Mouse (Mus musculus) CH12.LX (cell line): ENCODE results near the gene Loxl3. TPM values are rescaled to one million over a fixed set of nuclear protein-coding genes. Genes with fewer than 3 reads are reported as not detected.

Experiments
- DNase-seq: peaks from one replicate; pipeline ENCODE4 v3.0.0-alpha.2; 2013; ENCODE audit errors: extremely low read depth
- H3K27ac ChIP-seq: 2 replicates; pipeline ENCODE4 v1.5.1; 2012; ENCODE audit warnings: low read depth, mild to moderate bottlenecking, control low read depth, moderate library complexity; ENCODE audit not compliant: insufficient read depth
- H3K27me3 ChIP-seq: replicated peaks from 2 replicates; pipeline ENCODE3; 2012; ENCODE audit warnings: inconsistent platforms
- H3K36me3 ChIP-seq, 2 experiments: replicated peaks in 1 of 2; 2 replicates each; pipeline versions ENCODE3 to v1.6.1; 2012; ENCODE audit warnings: inconsistent platforms in 1 of 2, low read length in 1 of 2, mild to moderate bottlenecking in 1 of 2, mixed read lengths in 1 of 2, moderate library complexity in 1 of 2; ENCODE audit not compliant: control insufficient read depth in 1 of 2, insufficient read depth in 1 of 2
- H3K4me1 ChIP-seq, 2 experiments: 2 replicates each; pipeline ENCODE4 v1.6.1; 2012; ENCODE audit warnings: inconsistent platforms in 1 of 2, moderate library complexity in 1 of 2; ENCODE audit not compliant: insufficient read depth in 2 of 2, control insufficient read depth in 1 of 2
- H3K4me2 ChIP-seq: 2 replicates; pipeline ENCODE4 v1.6.1; 2012; ENCODE audit warnings: low read depth, mild to moderate bottlenecking, control low read depth; ENCODE audit not compliant: poor library complexity, insufficient read depth, severe bottlenecking
- H3K4me3 ChIP-seq, 3 experiments: fragments of 150-350 bp in 1 of 3; sonication (generic) in 1 of 3; replicated peaks in 1 of 3; 2 replicates each; pipeline versions ENCODE3 to v1.5.1; 2011 to 2012; ENCODE audit warnings: low read depth in 2 of 3, low read length in 2 of 3, mild to moderate bottlenecking in 2 of 3, moderate library complexity in 2 of 3, control low read depth in 1 of 3, improper control_type of control experiment in 1 of 3, inconsistent platforms in 1 of 3, mixed read lengths in 1 of 3; ENCODE audit not compliant: poor library complexity in 1 of 3
- H3K79me2 ChIP-seq: replicated peaks from 2 replicates; pipeline ENCODE4 v1.6.1; 2012; ENCODE audit warnings: mild to moderate bottlenecking, moderate library complexity; ENCODE audit not compliant: control insufficient read depth, poor library complexity, insufficient read depth, severe bottlenecking; ENCODE audit errors: extremely low read depth
- H3K9ac ChIP-seq: 2 replicates; pipeline ENCODE4 v1.6.1; 2012; ENCODE audit warnings: low read depth, mild to moderate bottlenecking, control low read depth, moderate library complexity; ENCODE audit not compliant: insufficient read depth
- H3K9me3 ChIP-seq: replicated peaks from 2 replicates; pipeline ENCODE3; 2012; ENCODE audit warnings: low read length, inconsistent platforms, mixed read lengths
- BHLHE40 ChIP-seq: IDR thresholded peaks from 2 replicates; pipeline ENCODE4 v1.6.1; 2011; ENCODE audit warnings: mild to moderate bottlenecking, low read depth, low read length, improper control_type of control experiment
- CHD1 ChIP-seq: IDR thresholded peaks from 2 replicates; pipeline ENCODE4 v1.6.1; 2012; ENCODE audit warnings: low read depth, low read length, improper control_type of control experiment, inconsistent platforms
- CTCF ChIP-seq, 2 experiments: IDR thresholded peaks in 1 of 2; conservative IDR thresholded peaks in 1 of 2; 2 replicates each; pipeline ENCODE4 v1.5.1; 2011 to 2012; ENCODE audit warnings: low read depth in 2 of 2, low read length in 2 of 2, improper control_type of control experiment in 1 of 2, inconsistent platforms in 1 of 2, mild to moderate bottlenecking in 1 of 2, moderate library complexity in 1 of 2
- E2F4 ChIP-seq: IDR thresholded peaks from 2 replicates; pipeline ENCODE4 v1.6.1; 2011; ENCODE audit warnings: low read depth, low read length, improper control_type of control experiment; ENCODE audit not compliant: insufficient replicate concordance
- ELF1 ChIP-seq: IDR thresholded peaks from 2 replicates; pipeline ENCODE4 v1.6.1; 2014; ENCODE audit warnings: low read depth, mild to moderate bottlenecking, inconsistent platforms, low read length, improper control_type of control experiment
- EP300 ChIP-seq: IDR thresholded peaks from 2 replicates; pipeline ENCODE4 v1.6.1; 2011; ENCODE audit warnings: low read length, improper control_type of control experiment
- ETS1 ChIP-seq: conservative IDR thresholded peaks from 2 replicates; pipeline ENCODE4 v1.6.1; 2012; ENCODE audit warnings: low read depth, mild to moderate bottlenecking, inconsistent platforms, low read length, improper control_type of control experiment, moderate library complexity
- IRF4 ChIP-seq: IDR thresholded peaks from 2 replicates; pipeline ENCODE4 v1.6.1; 2014; ENCODE audit warnings: low read depth, mild to moderate bottlenecking, inconsistent platforms, low read length, improper control_type of control experiment
- JUND ChIP-seq: conservative IDR thresholded peaks from 2 replicates; pipeline ENCODE4 v1.6.1; 2011; ENCODE audit warnings: low read depth, low read length, improper control_type of control experiment
- KAT2A ChIP-seq: IDR thresholded peaks from 2 replicates; pipeline ENCODE4 v1.6.1; 2012; ENCODE audit warnings: low read length, improper control_type of control experiment, inconsistent platforms; ENCODE audit not compliant: insufficient replicate concordance
- MAFK ChIP-seq: IDR thresholded peaks from 2 replicates; pipeline ENCODE4 v1.6.1; 2011; ENCODE audit warnings: low read length, improper control_type of control experiment; ENCODE audit not compliant: insufficient replicate concordance
- MAX ChIP-seq: IDR thresholded peaks from 2 replicates; pipeline ENCODE4 v1.6.1; 2011; ENCODE audit warnings: low read length, improper control_type of control experiment
- MAZ ChIP-seq: IDR thresholded peaks from 2 replicates; pipeline ENCODE4 v1.6.1; 2012; ENCODE audit warnings: low read depth, mild to moderate bottlenecking, inconsistent platforms, low read length, improper control_type of control experiment, moderate library complexity
- MXI1 ChIP-seq: IDR thresholded peaks from 2 replicates; pipeline ENCODE4 v1.6.1; 2011; ENCODE audit warnings: mild to moderate bottlenecking, low read depth, low read length, improper control_type of control experiment
- MYC ChIP-seq: IDR thresholded peaks from 2 replicates; pipeline ENCODE4 v1.6.1; 2011; ENCODE audit warnings: low read depth, mild to moderate bottlenecking, improper control_type of control experiment, low read length
- NELFE ChIP-seq: IDR thresholded peaks from 2 replicates; pipeline ENCODE4 v1.6.1; 2011; ENCODE audit warnings: low read depth, low read length, improper control_type of control experiment
- NRF1 ChIP-seq: IDR thresholded peaks from 2 replicates; pipeline ENCODE4 v1.6.1; 2014; ENCODE audit warnings: low read depth, mild to moderate bottlenecking, inconsistent platforms, low read length, improper control_type of control experiment, moderate library complexity
- PAX5 ChIP-seq: IDR thresholded peaks from 2 replicates; pipeline ENCODE4 v1.6.1; 2012; ENCODE audit warnings: low read length, inconsistent platforms, mixed read lengths
- POLR2A ChIP-seq: IDR thresholded peaks from 2 replicates; pipeline ENCODE4 v1.6.1; 2011; ENCODE audit warnings: low read depth, mild to moderate bottlenecking, improper control_type of control experiment, low read length
- POLR2AphosphoS2 ChIP-seq: IDR thresholded peaks from 2 replicates; pipeline ENCODE4 v1.6.1; 2011; ENCODE audit warnings: low read depth, low read length, improper control_type of control experiment
- RAD21 ChIP-seq: IDR thresholded peaks from 2 replicates; pipeline ENCODE4 v1.6.1; 2011; ENCODE audit warnings: low read depth, mild to moderate bottlenecking, low read length, improper control_type of control experiment, moderate library complexity
- RCOR1 ChIP-seq: conservative IDR thresholded peaks from 2 replicates; pipeline ENCODE4 v1.6.1; 2012; ENCODE audit warnings: low read depth, mild to moderate bottlenecking, inconsistent platforms, low read length, improper control_type of control experiment
- SIN3A ChIP-seq: IDR thresholded peaks from 2 replicates; pipeline ENCODE4 v1.6.1; 2012; ENCODE audit warnings: low read length, improper control_type of control experiment, inconsistent platforms
- SMC3 ChIP-seq: IDR thresholded peaks from 2 replicates; pipeline ENCODE4 v1.6.1; 2011; ENCODE audit warnings: low read depth, low read length, improper control_type of control experiment
- TBP ChIP-seq: conservative IDR thresholded peaks from 2 replicates; pipeline ENCODE4 v1.6.1; 2011; ENCODE audit warnings: low read depth, low read length, improper control_type of control experiment
- TCF12 ChIP-seq: IDR thresholded peaks from 2 replicates; pipeline ENCODE4 v1.6.1; 2014; ENCODE audit warnings: low read depth, mild to moderate bottlenecking, inconsistent platforms, low read length, improper control_type of control experiment
- UBTF ChIP-seq: IDR thresholded peaks from 2 replicates; pipeline ENCODE4 v1.6.1; 2012; ENCODE audit warnings: low read depth, mild to moderate bottlenecking, inconsistent platforms, low read length, improper control_type of control experiment, moderate library complexity
- USF1 ChIP-seq: IDR thresholded peaks from 2 replicates; pipeline ENCODE4 v1.6.1; 2014; ENCODE audit warnings: low read depth, mild to moderate bottlenecking, inconsistent platforms, low read length, improper control_type of control experiment
- USF2 ChIP-seq: conservative IDR thresholded peaks from 2 replicates; pipeline ENCODE4 v1.6.1; 2011; ENCODE audit warnings: low read depth, low read length, improper control_type of control experiment
- ZC3H11A ChIP-seq: IDR thresholded peaks from 2 replicates; pipeline ENCODE4 v1.6.1; 2012; ENCODE audit warnings: low read depth, mild to moderate bottlenecking, inconsistent platforms, low read length, improper control_type of control experiment
- ZKSCAN1 ChIP-seq: IDR thresholded peaks from 2 replicates; pipeline ENCODE4 v1.6.1; 2012; ENCODE audit warnings: low read depth, inconsistent platforms, low read length, improper control_type of control experiment, borderline replicate concordance
- ZMIZ1 ChIP-seq: IDR thresholded peaks from 2 replicates; pipeline ENCODE4 v1.6.1; 2012; ENCODE audit warnings: low read depth, mild to moderate bottlenecking, inconsistent platforms, low read length, improper control_type of control experiment
- ZNF384 ChIP-seq: IDR thresholded peaks from 2 replicates; pipeline ENCODE4 v1.6.1; 2012; ENCODE audit warnings: low read depth, low read length, improper control_type of control experiment, inconsistent platforms
- dilution Hi-C: fragments of 300-500 bp; cut with MboI; formaldehyde crosslinking; loops from 2 replicates; pipeline ENCODE4 v1.14.3; 2020; ENCODE audit warnings: low sequenced_read_pairs; ENCODE audit not compliant: extremely low pct_unique_long_range_greater_than_20kb, extremely low pct_ligation_motif_present
- in situ Hi-C: fragments of 300-500 bp; cut with MboI; formaldehyde crosslinking; loops from 3 replicates; pipeline ENCODE4 v1.14.3; 2019; ENCODE audit warnings: low sequenced_read_pairs, low pct_ligation_motif_present, low pct_unique_long_range_greater_than_20kb, mixed read lengths
- polyA plus RNA-seq: library from polyadenylated mRNA; unstranded; fragments of >175 nt; gene quantifications from 2 replicates; pipeline ENCODE4 v1.2.1, GENCODE M21; 2012; ENCODE audit warnings: low read depth; ENCODE audit not compliant: insufficient read length
- total RNA-seq, 2 experiments: library from RNA; depleted of rRNA; stranded (reverse); fragments of 300-350 nt in 1 of 2; fragments of >200 nt in 1 of 2; gene quantifications; 2 replicates each; pipeline ENCODE4 v1.2.3; 2012 to 2014

The Loxl3 gene
- total and polyA plus RNA-seq, 3 experiments, result 0.05 to 0.93 (median 0.74) TPM

DNA sequence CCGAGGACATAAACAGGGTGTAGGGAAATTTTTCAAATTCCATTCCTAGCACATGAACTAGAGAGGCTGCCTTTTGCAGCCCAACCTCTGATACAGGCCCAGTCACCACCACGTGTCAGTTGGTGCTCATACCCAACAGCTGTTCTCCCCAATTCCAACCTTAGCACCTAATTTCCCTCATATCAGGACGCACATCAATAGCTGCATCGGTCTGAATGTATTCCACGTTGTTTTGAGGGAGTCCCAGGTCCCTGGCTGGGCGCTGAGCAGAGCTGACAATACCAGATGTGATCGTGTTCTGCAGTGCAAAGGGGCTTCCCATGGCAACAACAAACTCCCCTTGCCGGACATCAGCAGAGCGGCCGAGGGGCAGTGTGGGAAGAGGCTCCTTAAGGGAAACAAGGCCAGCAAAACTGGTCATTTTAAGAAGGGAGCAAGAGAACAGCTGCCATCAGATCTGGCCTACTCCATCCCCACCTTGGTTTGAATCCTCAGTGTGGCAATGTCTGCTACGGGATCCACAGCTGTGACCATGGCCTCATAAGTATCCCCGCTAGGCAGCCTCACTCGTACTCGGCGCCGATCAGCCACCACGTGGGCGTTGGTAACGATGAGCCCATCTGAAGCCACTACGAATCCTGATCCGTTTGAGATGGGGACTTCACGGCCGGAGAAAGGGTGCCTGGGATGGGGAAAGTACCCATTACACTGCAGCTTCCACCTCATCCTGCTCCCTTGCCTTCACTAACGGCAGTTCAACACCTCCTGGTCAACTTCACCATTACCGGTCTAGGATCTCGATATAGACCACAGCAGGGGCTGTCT lies 19.4 kb downstream of the Loxl3 start (continued):
- TF ChIP-seq ZNF384, result no peak
- no peak for TF ChIP-seq ZC3H11A
- no peak for TF ChIP-seq POLR2AphosphoS2
- TF ChIP-seq ZKSCAN1, result no peak

DNA sequence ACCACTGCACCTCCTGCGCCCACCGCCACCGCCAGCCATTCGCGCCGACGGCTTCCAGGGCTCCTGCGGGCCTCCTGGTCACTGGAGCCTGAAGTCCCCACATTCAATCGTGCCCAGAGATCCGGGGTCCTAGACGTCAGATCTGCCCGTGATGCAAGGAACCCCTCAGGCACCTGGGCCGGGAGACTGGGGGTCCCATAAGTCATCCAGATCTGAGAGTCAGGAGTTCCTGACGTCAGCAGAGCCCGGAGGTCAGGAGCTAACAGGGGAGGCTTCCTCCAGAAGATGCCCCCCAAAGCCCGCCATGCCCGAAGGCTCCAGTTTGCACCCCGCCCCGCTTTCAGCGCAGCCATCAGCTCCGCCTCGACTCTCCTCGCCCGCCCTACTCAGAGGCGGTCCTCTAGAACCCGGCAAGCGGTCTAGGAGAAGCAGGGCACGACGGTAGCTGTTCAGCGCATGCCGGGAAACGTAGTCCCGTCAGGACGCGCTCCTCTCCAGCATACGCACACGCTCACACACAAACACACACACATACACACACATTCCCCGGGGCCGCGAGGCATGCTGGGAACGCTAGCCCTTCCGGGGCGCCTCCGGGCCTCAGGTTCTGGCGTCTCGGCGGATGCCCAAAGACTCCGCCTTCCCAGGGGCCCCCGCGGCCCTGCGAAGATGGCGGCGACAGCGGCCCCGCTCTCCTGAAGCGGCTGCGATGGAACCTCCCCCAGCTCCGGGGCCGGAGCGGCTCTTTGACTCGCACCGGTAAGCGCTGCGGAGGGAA lies 20.3 kb downstream of the Loxl3 start, which contains the start of gene Aup1:
Aup1 (plus strand) TSS at position 448 of the 778 bp plus-strand sequence.
- H3K9ac ChIP-seq, result peak within 1 kb of the TSS; percentile 93
- no peaks in the 10 kb centered on the region for H3K9me3 ChIP-seq
- peaks cover 36 to 69% of the 10 kb centered on the region in 2 experiments for H3K36me3 ChIP-seq
- peaks cover 8 to 45% of the 10 kb centered on the region in 2 experiments for H3K4me1 ChIP-seq
- DNase-seq, result peak; percentile 98
- dilution Hi-C loops (no loop called here), in situ Hi-C loops (no loop called here)
- peak within 1 kb of the TSS; percentile 88 to 98 (median 96) for H3K4me3 ChIP-seq
- peak within 1 kb of the TSS; percentile 73 for H3K27ac ChIP-seq
- peaks cover 38% of the 10 kb centered on the region for H3K79me2 ChIP-seq
- H3K4me2 ChIP-seq, result peak within 1 kb of the TSS; percentile 93
- no peaks in the 10 kb centered on the region for H3K27me3 ChIP-seq
- no peak for TF ChIP-seq CTCF (conservative IDR thresholded peaks at IDR 0.05 in 1 of 2, IDR thresholded peaks at IDR 0.05 in 1 of 2; ENCODE audit: low read depth in 2 of 2, low read length in 2 of 2)
- TF ChIP-seq ETS1, result 0 out of 2 replicates have a peak, but pooled peaks have one; percentile 41
- TF ChIP-seq MXI1, result peak; percentile 28; the same call in 1 of the 2 replicates
- no peak for TF ChIP-seq EP300
- TF ChIP-seq NRF1, result peak; percentile 67
- peak; percentile 51; the same call in 1 of the 2 replicates for TF ChIP-seq UBTF
- no peak for TF ChIP-seq E2F4
- peak; percentile 78; the same call in 1 of the 2 replicates for TF ChIP-seq ZMIZ1
- TF ChIP-seq ZC3H11A, result no peak
- TF ChIP-seq POLR2AphosphoS2, result peak; percentile 81; the same call in 1 of the 2 replicates
- peak; percentile 96 for TF ChIP-seq ELF1
- peak; percentile 88 for TF ChIP-seq POLR2A
- TF ChIP-seq RAD21, result no peak
- no peak for TF ChIP-seq JUND
- TF ChIP-seq SMC3, result no peak
- no peak for TF ChIP-seq USF2
- no peak for TF ChIP-seq PAX5
- TF ChIP-seq KAT2A, result peak; percentile 96; the same call in 1 of the 2 replicates
- TF ChIP-seq MAX, result peak; percentile 53; the same call in 1 of the 2 replicates
- TF ChIP-seq TCF12, result peak; percentile 91
- TF ChIP-seq TBP, result peak; percentile 82
- no peak for TF ChIP-seq RCOR1
- peak; percentile 88 for TF ChIP-seq SIN3A
- TF ChIP-seq MAZ, result peak; percentile 82
- TF ChIP-seq NELFE, result peak; percentile 76
- TF ChIP-seq MYC, result peak; percentile 83
- no peak for TF ChIP-seq ZKSCAN1
- no peak for TF ChIP-seq ZNF384
- no peak for TF ChIP-seq USF1
- no peak for TF ChIP-seq CHD1
- TF ChIP-seq MAFK, result no peak
- peak; percentile 54; the same call in 1 of the 2 replicates for TF ChIP-seq BHLHE40
- peak; percentile 86 for TF ChIP-seq IRF4
